Mouse (Mus musculus): Measurements from ENCODE around the gene Wfdc18. TPM values are rescaled to one million over a fixed set of nuclear protein-coding genes. Genes with fewer than 3 reads are reported as not detected.

Wfdc18 gene
- polyA plus RNA-seq, 1 experiment from 2014 or later, result 3.2 TPM

DNA sequence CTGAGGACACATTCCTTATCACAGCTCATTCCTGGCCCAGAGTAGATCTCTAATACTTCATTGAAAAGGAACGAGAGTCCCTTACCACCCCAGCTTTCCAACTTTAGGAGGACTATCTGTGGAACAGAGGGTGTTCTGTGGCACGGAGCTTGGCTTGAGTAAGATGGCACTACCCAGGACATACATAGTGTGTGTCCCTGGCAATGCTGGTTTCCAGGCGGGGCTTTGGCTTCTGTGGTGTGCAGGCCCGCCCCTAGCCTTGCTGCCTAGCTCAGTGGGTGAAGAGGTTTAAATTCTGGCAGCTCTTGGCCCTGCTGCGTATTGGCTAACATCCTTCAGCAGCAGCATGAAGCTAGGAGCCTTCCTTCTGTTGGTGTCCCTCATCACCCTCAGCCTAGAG is 37.9 kb downstream of the Wfdc18 start, which contains the start of gene Wfdc21:
TSS of gene Wfdc21 (plus strand) at position 260 of the 400 bp plus-strand sequence.
- Histone ChIP-seq H3K27ac (ENCODE audit: low read depth, low read length) (no peak within 1 kb of the TSS), H3K4me3 (ENCODE audit: low read depth, low read length) (no peak within 1 kb of the TSS), H3K4me1 (replicated peaks; ENCODE audit: control insufficient read depth, insufficient read depth, low read length) (no peaks in the 10 kb centered on the region), H3K9ac (ENCODE audit: low read depth, low read length) (no peak within 1 kb of the TSS), H3K4me2 (replicated peaks; ENCODE audit: low read depth) (no peak within 1 kb of the TSS), H3K9me3 (ENCODE audit: control insufficient read depth) (no peaks in the 10 kb centered on the region), H3K27me3 (replicated peaks; ENCODE audit: control insufficient read depth, insufficient read depth, low read length) (no peaks in the 10 kb centered on the region), H3K36me3 (ENCODE audit: control insufficient read depth, insufficient read depth) (no peaks in the 10 kb centered on the region)
- 80% methylated on average over 5 of the region's 5 CpGs for WGBS
- no peak for ATAC-seq
- TF ChIP-seq CTCF (IDR thresholded peaks at IDR 0.05; ENCODE audit: low read depth), result no peak

DNA sequence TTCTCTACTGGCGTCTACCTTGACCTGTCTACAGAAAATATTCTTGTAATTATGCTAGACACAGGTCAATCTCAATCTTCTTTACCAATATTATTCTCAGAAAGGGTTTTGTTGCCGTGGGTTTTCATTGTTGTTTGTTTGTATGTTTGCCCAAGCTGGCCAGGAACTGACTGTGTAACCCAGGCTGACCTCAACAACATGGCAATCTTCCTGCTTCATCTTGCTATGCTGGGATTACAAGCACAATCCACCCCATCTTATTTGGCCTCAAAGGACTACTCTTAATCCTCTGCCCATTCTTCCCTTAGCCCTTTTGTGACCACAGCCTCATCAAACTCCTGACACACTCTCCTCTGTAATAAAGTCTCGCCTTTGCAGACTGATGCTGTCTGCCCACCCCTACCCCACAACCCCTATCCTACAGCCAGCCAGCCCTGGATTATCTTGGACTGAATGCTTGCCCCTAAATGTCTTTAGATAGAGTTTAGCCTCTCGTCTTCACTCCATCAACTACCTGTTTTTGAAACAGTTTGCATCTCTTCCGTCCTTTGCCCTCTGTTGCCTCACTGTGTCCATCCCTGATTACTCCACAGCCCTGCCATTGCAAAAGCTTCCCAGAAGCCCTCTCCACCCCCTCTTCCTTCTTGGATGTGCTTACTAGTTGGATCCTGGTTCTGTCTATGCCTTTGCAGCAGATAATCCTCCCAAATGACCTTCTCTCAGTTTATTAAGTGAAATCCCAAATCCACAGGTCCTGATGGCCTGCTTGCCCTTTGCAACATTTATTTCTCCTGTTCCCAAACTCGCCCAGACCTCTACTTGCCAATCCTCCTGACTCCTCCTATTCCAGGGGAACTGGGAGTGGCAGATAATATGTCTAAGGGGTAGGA is 38.8 kb downstream of the Wfdc18 start:
- no peak overlapping the region for H3K4me2 ChIP-seq (replicated peaks; ENCODE audit: low read depth)
- no peaks in the 10 kb centered on the region for H3K4me1 ChIP-seq (replicated peaks; ENCODE audit: control insufficient read depth, insufficient read depth, low read length)
- H3K27ac ChIP-seq (ENCODE audit: low read depth, low read length), result no peak overlapping the region
- ATAC-seq, result no peak
- no peak overlapping the region for H3K9ac ChIP-seq (ENCODE audit: low read depth, low read length)
- whole genome bisulfite sequencing, result 64% methylated on average over 6 of the region's 6 CpGs
- H3K9me3 ChIP-seq (ENCODE audit: control insufficient read depth), result no peaks in the 10 kb centered on the region
- no peak for TF ChIP-seq CTCF (IDR thresholded peaks at IDR 0.05; ENCODE audit: low read depth)
- no peaks in the 10 kb centered on the region for H3K27me3 ChIP-seq (replicated peaks; ENCODE audit: control insufficient read depth, insufficient read depth, low read length)
- H3K36me3 ChIP-seq (ENCODE audit: control insufficient read depth, insufficient read depth), result no peaks in the 10 kb centered on the region
- H3K4me3 ChIP-seq (ENCODE audit: low read depth, low read length), result no peak overlapping the region

DNA sequence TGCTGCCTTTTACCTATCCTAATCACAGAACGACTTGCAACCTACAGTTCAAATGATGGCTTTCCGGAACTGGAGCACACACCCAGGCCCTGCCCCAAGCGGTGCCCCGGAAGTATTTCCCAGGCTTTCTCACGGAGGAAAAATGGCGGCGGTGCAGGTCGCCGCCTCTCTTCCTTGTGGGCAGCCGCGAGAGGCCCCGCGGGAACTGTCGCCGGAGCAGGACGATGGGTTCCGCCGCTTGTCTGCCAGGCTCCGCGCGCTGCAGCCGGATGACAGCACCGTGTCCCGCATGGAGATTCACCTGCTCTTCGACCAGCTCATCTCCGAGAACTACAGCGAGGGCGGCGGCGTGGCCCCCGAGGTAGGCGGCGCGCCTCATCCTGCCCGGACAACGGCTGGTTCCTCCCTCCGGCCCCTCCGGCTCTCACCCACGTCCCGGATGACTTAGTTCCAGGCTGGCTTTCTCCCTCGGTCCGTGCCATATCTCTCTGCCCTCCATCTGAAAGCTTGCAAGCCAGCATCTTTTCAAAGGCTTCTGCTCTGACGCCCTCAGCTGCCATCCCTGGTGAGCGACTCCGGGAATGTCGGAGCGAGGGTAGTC is 44.9 kb downstream of the Wfdc18 start, which contains the start of gene Heatr6:
TSS of gene Heatr6 (plus strand) at position 116 of the 601 bp plus-strand sequence.
- H3K4me1 ChIP-seq (replicated peaks; ENCODE audit: control insufficient read depth, insufficient read depth, low read length), result peaks cover 5% of the 10 kb centered on the region
- H3K9ac ChIP-seq (ENCODE audit: low read depth, low read length), result peak within 1 kb of the TSS; percentile 67
- peak within 1 kb of the TSS; percentile 74 for H3K4me2 ChIP-seq (replicated peaks; ENCODE audit: low read depth)
- under 1% methylated on average over 47 of the region's 47 CpGs for WGBS
- H3K4me3 ChIP-seq (ENCODE audit: low read depth, low read length), result peak within 1 kb of the TSS; percentile 52
- H3K9me3 ChIP-seq (ENCODE audit: control insufficient read depth), result no peaks in the 10 kb centered on the region
- peaks cover 23% of the 10 kb centered on the region for H3K36me3 ChIP-seq (ENCODE audit: control insufficient read depth, insufficient read depth)
- peak; percentile 15; the same call in 1 of the 2 replicates for TF ChIP-seq CTCF (IDR thresholded peaks at IDR 0.05; ENCODE audit: low read depth)
- ATAC-seq, result peak; percentile 96
- H3K27ac ChIP-seq (ENCODE audit: low read depth, low read length), result peak within 1 kb of the TSS; percentile 68
- H3K27me3 ChIP-seq (replicated peaks; ENCODE audit: control insufficient read depth, insufficient read depth, low read length), result no peaks in the 10 kb centered on the region

DNA sequence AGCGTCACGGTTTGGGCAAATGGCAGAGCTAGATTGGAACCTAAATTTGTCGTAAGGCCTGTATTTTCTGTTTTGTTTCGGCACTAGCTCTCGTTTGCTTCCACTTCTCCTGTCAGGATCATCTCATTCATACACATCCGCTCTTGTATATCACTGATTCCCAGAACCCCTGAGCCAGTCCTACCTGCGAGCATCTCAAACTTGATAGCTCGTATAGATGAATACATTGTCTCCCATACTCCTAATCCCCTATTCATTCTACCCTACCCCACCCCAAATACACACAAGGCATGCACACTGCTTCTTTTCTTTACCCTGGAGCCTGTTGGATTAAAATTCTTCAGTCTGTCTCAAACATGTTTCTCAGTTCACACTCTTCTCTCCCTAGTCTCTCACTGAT is 45.4 kb downstream of the Wfdc18 start:
- TF ChIP-seq CTCF (IDR thresholded peaks at IDR 0.05; ENCODE audit: low read depth), result no peak
- no peaks in the 10 kb centered on the region for H3K27me3 ChIP-seq (replicated peaks; ENCODE audit: control insufficient read depth, insufficient read depth, low read length)
- H3K9ac ChIP-seq (ENCODE audit: low read depth, low read length), result peak overlapping the region; percentile 67
- no peak overlapping the region for H3K27ac ChIP-seq (ENCODE audit: low read depth, low read length)
- peaks cover 5% of the 10 kb centered on the region for H3K4me1 ChIP-seq (replicated peaks; ENCODE audit: control insufficient read depth, insufficient read depth, low read length)
- no peak for ATAC-seq
- H3K36me3 ChIP-seq (ENCODE audit: control insufficient read depth, insufficient read depth), result peaks cover 29% of the 10 kb centered on the region
- peak overlapping the region; percentile 52 for H3K4me3 ChIP-seq (ENCODE audit: low read depth, low read length)
- 4% methylated on average over 8 of the region's 8 CpGs for WGBS
- no peaks in the 10 kb centered on the region for H3K9me3 ChIP-seq (ENCODE audit: control insufficient read depth)
- peak overlapping the region; percentile 74 for H3K4me2 ChIP-seq (replicated peaks; ENCODE audit: low read depth)

Other genes with a start within 250 kb of the Wfdc18 start
- 1.6 and 2.1 TPM in 2 replicates for gene Mmp28, start 245.9 kb upstream of the Wfdc18 start, polyA plus RNA-seq (2015; fragmentation: Nextera tagmentation; extraction: Ambion mirVana)
- gene Taf15, start 235.9 kb upstream of the Wfdc18 start, polyA plus RNA-seq (2015; fragmentation: Nextera tagmentation; extraction: Ambion mirVana), result 5.4 and 7.3 TPM in 2 replicates
- not detected in 2 replicates for gene Heatr9, start 186.8 kb upstream of the Wfdc18 start, polyA plus RNA-seq (2015; fragmentation: Nextera tagmentation; extraction: Ambion mirVana)
- 1.8 and 2.4 TPM in 2 replicates for gene Ccl5, start 178.5 kb upstream of the Wfdc18 start, polyA plus RNA-seq (2015; fragmentation: Nextera tagmentation; extraction: Ambion mirVana)
- 11.2 and 13.4 TPM in 2 replicates for gene Ccl9, start 130.4 kb upstream of the Wfdc18 start, polyA plus RNA-seq (2015; fragmentation: Nextera tagmentation; extraction: Ambion mirVana)
- 100 and 108 TPM in 2 replicates for gene Ccl6, start 115.9 kb upstream of the Wfdc18 start, polyA plus RNA-seq (2015; fragmentation: Nextera tagmentation; extraction: Ambion mirVana)
- gene Rpl9-ps1, start 63.4 kb upstream of the Wfdc18 start, polyA plus RNA-seq (2015; fragmentation: Nextera tagmentation; extraction: Ambion mirVana), result not detected in 2 replicates
- 1.2 and 1.3 TPM in 2 replicates for gene Ccl3, start 59.7 kb upstream of the Wfdc18 start, polyA plus RNA-seq (2015; fragmentation: Nextera tagmentation; extraction: Ambion mirVana)
- gene Ccl4, start 46.4 kb upstream of the Wfdc18 start, polyA plus RNA-seq (2015; fragmentation: Nextera tagmentation; extraction: Ambion mirVana), result 0.56 and 0.64 TPM in 2 replicates
- gene Wfdc17, start 5.0 kb upstream of the Wfdc18 start, polyA plus RNA-seq (2015; fragmentation: Nextera tagmentation; extraction: Ambion mirVana), result 5.6 and 7.5 TPM in 2 replicates
- gene Wfdc21, start 37.9 kb downstream of the Wfdc18 start, polyA plus RNA-seq (2015; fragmentation: Nextera tagmentation; extraction: Ambion mirVana), result not detected in 2 replicates
- 7.7 and 11.5 TPM in 2 replicates for gene Heatr6, start 44.7 kb downstream of the Wfdc18 start, polyA plus RNA-seq (2015; fragmentation: Nextera tagmentation; extraction: Ambion mirVana)
- 12.0 and 13.2 TPM in 2 replicates for gene Hnf1b, start 141.0 kb downstream of the Wfdc18 start, polyA plus RNA-seq (2015; fragmentation: Nextera tagmentation; extraction: Ambion mirVana)
- gene Ddx52, start 233.0 kb downstream of the Wfdc18 start, polyA plus RNA-seq (2015; fragmentation: Nextera tagmentation; extraction: Ambion mirVana), result 14.1 and 16.9 TPM in 2 replicates